Mouse (Mus musculus): ENCODE results near the gene Nr1i2.

- TF ChIP-seq CTCF (IDR thresholded peaks at IDR 0.05; ENCODE audit: borderline replicate concordance, control insufficient read depth, extremely low read depth, insufficient read depth, low read length, poor library complexity) = no peak
- no peak for TF ChIP-seq POLR2A (IDR thresholded peaks at IDR 0.05; ENCODE audit: control insufficient read depth, extremely low read depth, insufficient read depth, low read length, poor library complexity)
These were observed 12.0 kb downstream of the Nr1i2 start for GRCm38 (mm10) chr16:38282559-38283160.

Data from thymus, adult 2 months (tissue).